Mouse (Mus musculus): ENCODE results near the gene Smpd3. TPM values are rescaled to one million over a fixed set of nuclear protein-coding genes. Genes with fewer than 3 reads are reported as not detected.

Gene Smpd3
- polyA plus RNA-seq, 1 experiment: 52.3 TPM

- TF ChIP-seq CTCF (IDR thresholded peaks at IDR 0.05; ENCODE audit: borderline replicate concordance, extremely low read depth, insufficient read depth, insufficient read length) (no peak), POLR2A (IDR thresholded peaks at IDR 0.05; ENCODE audit: borderline replicate concordance, extremely low read depth, insufficient read depth, insufficient read length, poor library complexity, severe bottlenecking) (peak; percentile 75)
- peak; percentile 98 for DNase-seq (ENCODE audit: low read depth)
These were observed 126.9 kb downstream of the Smpd3 start, which contains the start of the genes Slc7a6os and Prmt7 for GRCm38 (mm10) chr8:106210821-106211345. Gene Slc7a6os (minus strand): TSS chr8:106210935. Gene Prmt7 (plus strand): TSS chr8:106210936.

- TF ChIP-seq POLR2A (IDR thresholded peaks at IDR 0.05; ENCODE audit: borderline replicate concordance, extremely low read depth, insufficient read depth, insufficient read length, poor library complexity, severe bottlenecking) (no peak), CTCF (IDR thresholded peaks at IDR 0.05; ENCODE audit: borderline replicate concordance, extremely low read depth, insufficient read depth, insufficient read length) (no peak)
- DNase-seq (ENCODE audit: low read depth): no peak
These were observed 127.6 kb downstream of the Smpd3 start for GRCm38 (mm10) chr8:106210035-106210731.

Other genes with a start within 250 kb of the Smpd3 start
- 1.3 and 1.5 TPM in 2 replicates for gene Esrp2, start 201.0 kb downstream of the Smpd3 start, polyA plus RNA-seq (2012; rRNA removed)
- gene Pla2g15, start 187.6 kb downstream of the Smpd3 start, polyA plus RNA-seq (2012; rRNA removed): 12.7 and 16.1 TPM in 2 replicates
- gene Slc7a6, start 169.1 kb downstream of the Smpd3 start, polyA plus RNA-seq (2012; rRNA removed): 56.7 and 65.4 TPM in 2 replicates
- 42.0 and 45.3 TPM in 2 replicates for gene Slc7a6os, start 127.1 kb downstream of the Smpd3 start, polyA plus RNA-seq (2012; rRNA removed)
- 44.9 and 47.7 TPM in 2 replicates for gene Prmt7, start 127.1 kb downstream of the Smpd3 start, polyA plus RNA-seq (2012; rRNA removed)
- gene Zfp90, start 77.3 kb upstream of the Smpd3 start, polyA plus RNA-seq (2012; rRNA removed): 32.1 and 34.0 TPM in 2 replicates
- gene 6030452D12Rik, start 162.5 kb upstream of the Smpd3 start, polyA plus RNA-seq (2012; rRNA removed): not detected in 2 replicates
- gene Cdh3, start 172.9 kb upstream of the Smpd3 start, polyA plus RNA-seq (2012; rRNA removed): 2.0 and 4.8 TPM in 2 replicates
- gene Gm10073, start 235.5 kb upstream of the Smpd3 start, polyA plus RNA-seq (2012; rRNA removed): 24.3 and 67.4 TPM in 2 replicates

All from brain, embryonic 14.5 days (tissue).